Comparison of ENCODE assay signal across 9 mouse cellular contexts in genomic region chr11:115181913-115182638, GRCm38 (mm10). TPM values are rescaled to one million over a fixed set of nuclear protein-coding genes. Genes with fewer than 3 reads are reported as not detected.
DNase-seq lines count a peak whose midpoint lies in the region; ATAC-seq lines count a peak whose summit lies in the region.
"Had no signal": no experiment of that assay in that cellular context is flagged by ENCODE, and none has a peak within 500 bp of the region (broad histone marks: within the 10 kb centered on the region; RNA-seq: fewer than 3 reads in every experiment).

No protein-coding gene starts in this region.

- H3K4me2 ChIP-seq in hindbrain, embryonic 14.5 days (replicated peaks): no peak overlapping the region
- no peak overlapping the region for H3K4me2 ChIP-seq in hindbrain, embryonic 13.5 days
- no peak overlapping the region for H3K4me2 ChIP-seq in neural tube, embryonic 11.5 days (ENCODE audit: low read depth)

- no peak overlapping the region for H3K4me3 ChIP-seq in hindbrain, embryonic 14.5 days (replicated peaks; ENCODE audit: low read length)
- H3K4me3 ChIP-seq in hindbrain, embryonic 13.5 days: no peak overlapping the region
- no peak overlapping the region for H3K4me3 ChIP-seq in neural tube, embryonic 11.5 days (ENCODE audit: low read depth, low read length)

- H3K4me1 ChIP-seq in hindbrain, embryonic 14.5 days (replicated peaks; ENCODE audit: control insufficient read depth, insufficient read depth, low read length): peaks cover 25% of the 10 kb centered on the region
- H3K4me1 ChIP-seq in hindbrain, embryonic 13.5 days (replicated peaks): peaks cover 46% of the 10 kb centered on the region
- H3K4me1 ChIP-seq in neural tube, embryonic 11.5 days (ENCODE audit: control insufficient read depth, insufficient read depth, low read length): peaks cover 11% of the 10 kb centered on the region

- WGBS in hindbrain, embryonic 14.5 days: 24% methylated on average over 12 of the region's 12 CpGs
- WGBS in hindbrain, embryonic 13.5 days: 20% methylated on average over 12 of the region's 12 CpGs
- 24% methylated on average over 12 of the region's 12 CpGs for WGBS in neural tube, embryonic 11.5 days

- intact Hi-C loops in left cerebral cortex, postnatal 25 days (cut with DNase I): loop anchor here (2.0 kb wide), 1 partner anchor 101 kb away; no protein-coding TSS in a partner anchor

- H3K27ac ChIP-seq in hindbrain, embryonic 14.5 days: no peak overlapping the region
- H3K27ac ChIP-seq in hindbrain, embryonic 13.5 days: no peak overlapping the region
- no peak overlapping the region for H3K27ac ChIP-seq in neural tube, embryonic 11.5 days (ENCODE audit: low read depth, low read length)
- H3K27ac ChIP-seq: macrophage had no signal

- peaks cover 4% of the 10 kb centered on the region; the same call in 1 of the 2 replicates for H3K36me3 ChIP-seq in hindbrain, embryonic 14.5 days (replicated peaks; ENCODE audit: control insufficient read depth, insufficient read depth)
- H3K36me3 ChIP-seq in hindbrain, embryonic 13.5 days: no peaks in the 10 kb centered on the region
- H3K36me3 ChIP-seq in neural tube, embryonic 11.5 days (ENCODE audit: control insufficient read depth, insufficient read depth, low read length): no peaks in the 10 kb centered on the region

- peak; percentile 84 for DNase-seq in hindbrain, embryonic 14.5 days (ENCODE audit: low spot score)
- DNase-seq in adrenal gland, adult 2 months: peak; percentile 83
- peak; percentile 61 for DNase-seq in embryo, embryonic 11.5 days (ENCODE audit: low read depth, low spot score)
- peak; percentile 58 to 68 for DNase-seq in left cerebral cortex, postnatal 25 days (ENCODE audit: low spot score in 2 of 2)
- DNase-seq in neural tube, embryonic 11.5 days (ENCODE audit: low spot score): peak; percentile 88
- DNase-seq in testis, postnatal 10 days (ENCODE audit: low spot score): peak; percentile 92

- no peak overlapping the region for H3K9ac ChIP-seq in hindbrain, embryonic 14.5 days
- H3K9ac ChIP-seq in hindbrain, embryonic 13.5 days: no peak overlapping the region; the same call in 1 of the 2 replicates
- H3K9ac ChIP-seq in neural tube, embryonic 11.5 days (ENCODE audit: low read length): no peak overlapping the region

- no peaks in the 10 kb centered on the region for H3K27me3 ChIP-seq in hindbrain, embryonic 14.5 days (ENCODE audit: control insufficient read depth, insufficient read depth, low read length)
- 0 out of 2 replicates have a peak, but pooled peaks cover 3% of the 10 kb centered on the region for H3K27me3 ChIP-seq in hindbrain, embryonic 13.5 days
- no peaks in the 10 kb centered on the region for H3K27me3 ChIP-seq in neural tube, embryonic 11.5 days (ENCODE audit: control insufficient read depth, insufficient read depth, low read length)

- ATAC-seq in hindbrain, embryonic 14.5 days (ENCODE audit: low FRiP score): no peak
- no peak for ATAC-seq in hindbrain, embryonic 13.5 days (ENCODE audit: low FRiP score)
- ATAC-seq in hematopoietic stem cell, adult 5-6 weeks (replicated peaks in 1 of 2; ENCODE audit: insufficient read depth in 1 of 2, low FRiP score in 2 of 2, low TSS enrichment in 1 of 2, low read depth in 1 of 2, poor library complexity in 2 of 2, severe bottlenecking in 2 of 2): peak; percentile 63 to 68
- no peak for ATAC-seq in neural tube, embryonic 11.5 days (ENCODE audit: insufficient read depth, low FRiP score, low TSS enrichment)

- H3K9me3 ChIP-seq in hindbrain, embryonic 14.5 days (ENCODE audit: control insufficient read depth, low read length): no peaks in the 10 kb centered on the region
- no peaks in the 10 kb centered on the region for H3K9me3 ChIP-seq in hindbrain, embryonic 13.5 days
- H3K9me3 ChIP-seq in neural tube, embryonic 11.5 days (ENCODE audit: control insufficient read depth, low read length): no peaks in the 10 kb centered on the region

RNA-seq across cellular contexts. Expression of gene Tmem104, which starts 5.2 kb away (rescaled TPM):
- 10.7 and 11.7 TPM in 2 replicates for polyA plus RNA-seq in hindbrain, embryonic 14.5 days (2014; fragmentation: Nextera tagmentation; extraction: Ambion mirVana)
- polyA plus RNA-seq in hindbrain, embryonic 13.5 days (2015; fragmentation: Nextera tagmentation; extraction: Ambion mirVana): 11.2 and 12.1 TPM in 2 replicates
- 10 to 100 TPM; 23.7 to 27.9 TPM for total RNA-seq in adrenal gland, adult 2 months (2021)
- polyA plus RNA-seq in adrenal gland, adult 2 months (2012; rRNA removed): 26.5 and 34.7 TPM in 2 replicates
- total RNA-seq in hematopoietic stem cell, adult 5-6 weeks (2017): 3.5 and 4.0 TPM in 2 replicates
- total RNA-seq in left cerebral cortex, postnatal 25 days (2021): 10 to 100 TPM; 15.8 to 18.2 TPM
- polyA plus RNA-seq in neural tube, embryonic 11.5 days (2014; fragmentation: Nextera tagmentation; extraction: Ambion mirVana): 8.8 and 11.0 TPM in 2 replicates

RNA-seq across cellular contexts. Expression of gene Nat9, which starts 5.6 kb away (rescaled TPM):
- polyA plus RNA-seq in hindbrain, embryonic 14.5 days (2014; fragmentation: Nextera tagmentation; extraction: Ambion mirVana): 18.2 and 20.0 TPM in 2 replicates
- polyA plus RNA-seq in hindbrain, embryonic 13.5 days (2015; fragmentation: Nextera tagmentation; extraction: Ambion mirVana): 21.5 and 22.0 TPM in 2 replicates
- total RNA-seq in adrenal gland, adult 2 months (2021): 10 to 100 TPM; 20.0 to 29.2 TPM
- 12.0 and 16.2 TPM in 2 replicates for polyA plus RNA-seq in adrenal gland, adult 2 months (2012; rRNA removed)
- 26.6 and 42.7 TPM in 2 replicates for total RNA-seq in hematopoietic stem cell, adult 5-6 weeks (2017)
- 10 to 100 TPM; 20.1 to 22.3 TPM for total RNA-seq in left cerebral cortex, postnatal 25 days (2021)
- 20.3 and 20.8 TPM in 2 replicates for polyA plus RNA-seq in neural tube, embryonic 11.5 days (2014; fragmentation: Nextera tagmentation; extraction: Ambion mirVana)

RNA-seq across cellular contexts. Expression of gene Slc9a3r1, which starts 18.9 kb away (rescaled TPM):
- polyA plus RNA-seq in hindbrain, embryonic 14.5 days (2014; fragmentation: Nextera tagmentation; extraction: Ambion mirVana): 60.5 and 65.9 TPM in 2 replicates
- 42.2 and 55.2 TPM in 2 replicates for polyA plus RNA-seq in hindbrain, embryonic 13.5 days (2015; fragmentation: Nextera tagmentation; extraction: Ambion mirVana)
- total RNA-seq in adrenal gland, adult 2 months (2021): 10 to 100 TPM; 15.6 to 26.2 TPM
- polyA plus RNA-seq in adrenal gland, adult 2 months (2012; rRNA removed): 14.8 and 15.0 TPM in 2 replicates
- 70.5 and 71.1 TPM in 2 replicates for total RNA-seq in hematopoietic stem cell, adult 5-6 weeks (2017)
- total RNA-seq in left cerebral cortex, postnatal 25 days (2021): 10 to 100 TPM; 79.2 to 86.5 TPM
- 43.4 and 44.1 TPM in 2 replicates for polyA plus RNA-seq in neural tube, embryonic 11.5 days (2014; fragmentation: Nextera tagmentation; extraction: Ambion mirVana)

RNA-seq across cellular contexts. Expression of gene Cd300lf, which starts 48.3 kb away (rescaled TPM):
- not detected in 2 replicates for polyA plus RNA-seq in hindbrain, embryonic 14.5 days (2014; fragmentation: Nextera tagmentation; extraction: Ambion mirVana)
- polyA plus RNA-seq in hindbrain, embryonic 13.5 days (2015; fragmentation: Nextera tagmentation; extraction: Ambion mirVana): 0.12 and 0.27 TPM in 2 replicates
- total RNA-seq in adrenal gland, adult 2 months (2021): under 1 TPM; 0.55 to 0.90 TPM
- polyA plus RNA-seq in adrenal gland, adult 2 months (2012; rRNA removed): 1.00 and 1.3 TPM in 2 replicates
- 3.9 and 5.4 TPM in 2 replicates for total RNA-seq in hematopoietic stem cell, adult 5-6 weeks (2017)
- total RNA-seq in left cerebral cortex, postnatal 25 days (2021): under 1 TPM; 0.16 to 0.41 TPM
- polyA plus RNA-seq in neural tube, embryonic 11.5 days (2014; fragmentation: Nextera tagmentation; extraction: Ambion mirVana): not detected in 2 replicates

Comparison
In these comparisons a context has a peak if more than half of its experiments do, and no peak if none do; other contexts are left out.
1. ATAC-seq: peak in hematopoietic stem cell, adult 5-6 weeks (2 of 2); none in hindbrain, embryonic 14.5 days (single experiment), hindbrain, embryonic 13.5 days (single experiment) and neural tube, embryonic 11.5 days (single experiment).
2. Peak in every context shown above with its lines, with median percentiles within 50 percentile points of each other: DNase-seq.